Mouse (Mus musculus) midbrain, embryonic 14.5 days (tissue): ENCODE data around the gene Zfp366. TPM values are rescaled to one million over a fixed set of nuclear protein-coding genes. Genes with fewer than 3 reads are reported as not detected.

Experiments
- ATAC-seq: fragments of 200-750 bp; cut with Nextera tagmentation; 2 replicates; pipeline ENCODE4 v1.8.0; 2017; ENCODE audit warnings: moderate number of reproducible peaks, moderate library complexity; ENCODE audit not compliant: low FRiP score, low TSS enrichment
- DNase-seq: peaks from one replicate; pipeline ENCODE4 v3.0.0-alpha.2; 2015
- H3K27ac ChIP-seq: fragments of 300-500 bp; sonication (generic); replicated peaks from 2 replicates; pipeline ENCODE4 v1.5.1; 2014; ENCODE audit warnings: mild to moderate bottlenecking, low read depth, low read length, moderate library complexity
- H3K27me3 ChIP-seq: fragments of 300-500 bp; sonication (generic); 2 replicates; pipeline ENCODE4 v1.6.1; 2014; ENCODE audit warnings: low read length, control low read depth, mixed read lengths; ENCODE audit not compliant: control insufficient read depth, insufficient read depth
- H3K36me3 ChIP-seq: fragments of 300-500 bp; sonication (generic); 2 replicates; pipeline ENCODE4 v1.6.1; 2014; ENCODE audit warnings: low read length, control low read depth; ENCODE audit not compliant: control insufficient read depth, insufficient read depth
- H3K4me1 ChIP-seq: fragments of 300-500 bp; sonication (generic); 2 replicates; pipeline ENCODE4 v1.6.1; 2014; ENCODE audit warnings: mild to moderate bottlenecking, antibody characterized with exemption, low read length, control low read depth; ENCODE audit not compliant: control insufficient read depth, insufficient read depth
- H3K4me2 ChIP-seq: fragments of 300-500 bp; sonication (generic); 2 replicates; pipeline ENCODE4 v1.6.1; 2014; ENCODE audit warnings: mild to moderate bottlenecking, low read length, moderate library complexity
- H3K4me3 ChIP-seq: fragments of 300-500 bp; sonication (generic); replicated peaks from 2 replicates; pipeline ENCODE4 v1.5.1; 2014; ENCODE audit warnings: low read depth, low read length
- H3K9ac ChIP-seq: fragments of 300-500 bp; sonication (generic); replicated peaks from 2 replicates; pipeline ENCODE4 v1.6.1; 2014; ENCODE audit warnings: mild to moderate bottlenecking, low read length, moderate library complexity
- H3K9me3 ChIP-seq: fragments of 300-500 bp; sonication (generic); 2 replicates; pipeline ENCODE4 v1.6.1; 2016; ENCODE audit warnings: low read length, control low read depth, mixed read lengths; ENCODE audit not compliant: control insufficient read depth
- WGBS: fragments of 180-500 bp; shearing (Covaris S2); extraction: QIAGEN DNeasy Blood & Tissue Kit; methylation state at CpG from one replicate; pipeline ENCODE4 v1.1.7; 2014; 5-methylcytosine and 5-hydroxymethylcytosine counted together
- polyA plus RNA-seq: library from polyadenylated mRNA; unstranded; fragments of >200 nt; fragmentation: Nextera tagmentation; extraction: Ambion mirVana; gene quantifications from 2 replicates; pipeline ENCODE4 v1.2.1, GENCODE M21; 2014

Gene Zfp366
- polyA plus RNA-seq, result 0.43 and 0.79 TPM in 2 replicates

DNA sequence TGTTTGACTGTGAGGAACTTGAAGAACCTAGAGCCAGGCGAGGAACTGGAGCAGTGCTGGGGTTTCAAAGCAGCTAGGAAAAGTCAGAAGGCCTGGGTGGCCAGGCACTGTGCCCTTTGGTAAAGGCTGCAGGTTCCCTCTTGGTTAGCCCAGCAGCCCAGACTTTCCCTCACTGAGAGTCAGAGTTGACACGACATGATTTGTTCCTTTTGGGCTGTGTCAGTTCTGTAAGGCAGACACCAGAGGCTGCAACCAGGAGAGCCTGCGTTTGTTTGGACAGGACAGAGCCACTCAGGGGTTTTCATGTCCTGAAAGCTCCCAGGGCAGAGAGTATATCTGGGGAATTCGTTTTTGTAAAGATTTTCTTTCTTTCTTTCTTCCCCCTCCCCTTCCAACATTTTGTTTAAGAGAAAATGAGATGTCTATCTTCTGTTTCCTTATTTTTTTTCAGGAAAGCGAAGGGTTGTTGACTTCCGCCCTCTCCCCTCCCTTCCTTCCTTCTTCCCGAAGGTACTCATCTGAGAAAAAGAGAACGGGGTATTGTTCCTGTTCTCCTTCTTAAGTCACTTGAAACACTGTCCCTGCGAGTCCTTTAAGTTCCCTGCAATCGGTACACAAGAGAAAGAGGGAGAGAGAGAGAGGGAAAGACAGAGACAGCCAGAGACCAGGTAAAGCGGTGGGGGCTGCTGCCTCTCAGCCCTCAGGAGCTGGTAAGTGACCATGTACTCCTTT lies at the start of gene Zfp366:
Zfp366 (plus strand) TSS at position 669 of the 732 bp plus-strand sequence.
- no peak within 1 kb of the TSS for H3K27ac ChIP-seq
- H3K4me2 ChIP-seq, result no peak within 1 kb of the TSS
- 58% methylated on average over 11 of the region's 11 CpGs for WGBS
- DNase-seq, result no peak
- H3K9ac ChIP-seq, result no peak within 1 kb of the TSS
- no peak for ATAC-seq
- H3K36me3 ChIP-seq, result no peaks in the 10 kb centered on the region
- H3K4me1 ChIP-seq, result no peaks in the 10 kb centered on the region
- H3K27me3 ChIP-seq, result no peaks in the 10 kb centered on the region
- H3K4me3 ChIP-seq, result no peak within 1 kb of the TSS
- H3K9me3 ChIP-seq, result no peaks in the 10 kb centered on the region

DNA sequence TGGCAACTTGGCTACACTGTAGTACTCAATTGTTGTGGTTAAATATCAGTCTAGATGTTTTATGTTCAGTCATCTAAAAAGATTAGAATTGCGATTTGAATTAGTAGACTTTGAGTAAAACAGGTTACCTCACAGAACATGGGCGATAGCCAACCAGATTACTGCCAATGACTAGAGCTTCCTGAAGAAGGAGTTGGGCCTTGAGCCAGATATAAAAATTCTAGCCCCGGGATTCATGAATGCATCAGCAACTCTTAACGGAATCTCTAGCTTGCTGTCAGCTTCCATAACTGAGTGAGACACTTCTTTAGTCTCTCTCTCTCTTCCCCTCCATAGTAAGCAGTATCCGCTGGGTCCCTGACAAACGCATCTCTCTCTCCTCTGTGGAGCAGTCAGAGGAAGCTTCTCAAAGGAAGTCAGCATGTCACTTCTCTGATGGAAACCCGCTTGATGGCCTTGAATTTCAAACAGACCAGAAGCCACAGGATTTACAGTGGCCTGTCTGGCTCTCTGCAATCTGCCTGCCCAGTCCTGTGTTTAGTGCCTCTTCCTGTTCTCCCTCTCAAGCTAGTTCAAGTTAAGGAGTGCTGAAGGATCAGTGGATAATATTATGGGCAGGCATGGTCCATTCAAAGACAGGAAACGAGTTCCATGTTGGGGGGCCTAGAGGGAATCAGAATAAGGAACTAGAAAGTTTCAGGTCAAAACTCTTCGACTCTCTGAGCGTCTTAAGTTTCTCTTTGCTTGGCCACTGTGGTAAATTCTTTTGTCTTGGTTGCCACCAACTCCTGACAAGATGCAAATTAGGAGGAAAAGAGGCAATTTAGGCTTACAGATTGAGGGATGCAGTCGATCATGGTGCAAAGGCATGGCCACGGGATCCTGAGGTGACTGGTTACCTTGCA lies 46.0 kb upstream of the Zfp366 start:
- no peak for DNase-seq
- no peaks in the 10 kb centered on the region for H3K36me3 ChIP-seq

DNA sequence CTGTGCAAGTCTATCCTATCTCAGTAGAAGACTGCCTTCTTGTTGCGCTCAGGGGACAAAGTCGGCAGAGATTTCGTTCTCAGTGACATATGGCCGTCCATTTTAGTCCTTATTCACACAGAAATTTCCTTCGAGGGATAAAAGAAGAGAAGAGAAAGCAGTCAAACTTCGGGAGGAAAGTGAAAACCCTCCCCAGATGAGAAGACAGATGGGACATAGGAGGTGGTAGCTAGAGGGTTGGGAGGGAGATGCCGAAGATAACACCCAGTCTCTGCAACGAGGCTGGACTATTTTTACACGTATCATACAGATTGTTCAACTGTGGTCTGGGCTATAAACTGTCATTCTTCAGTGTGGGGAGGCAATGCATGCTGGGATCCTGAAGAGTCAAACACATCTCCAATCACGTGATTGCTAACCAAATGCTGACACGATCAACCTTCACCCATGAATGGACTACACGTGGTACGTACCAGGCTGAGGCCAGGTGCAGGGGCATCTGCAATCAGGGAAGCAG lies 38.2 kb upstream of the Zfp366 start:
- H3K4me3 ChIP-seq, result no peak overlapping the region
- DNase-seq (no peak), ATAC-seq (no peak)
- H3K36me3 ChIP-seq, result no peaks in the 10 kb centered on the region
- no peaks in the 10 kb centered on the region for H3K27me3 ChIP-seq
- no peak overlapping the region for H3K27ac ChIP-seq
- 87% methylated on average over 13 of the region's 13 CpGs for WGBS
- H3K9me3 ChIP-seq, result no peaks in the 10 kb centered on the region
- H3K4me1 ChIP-seq, result peaks cover 7% of the 10 kb centered on the region
- no peak overlapping the region for H3K4me2 ChIP-seq
- no peak overlapping the region for H3K9ac ChIP-seq

More for the DNA sequence above, 46.0 kb upstream of the Zfp366 start:
- Histone ChIP-seq H3K9ac (no peak overlapping the region), H3K27me3 (no peaks in the 10 kb centered on the region), H3K9me3 (no peaks in the 10 kb centered on the region), H3K4me2 (no peak overlapping the region), H3K27ac (0 out of 2 replicates have a peak overlapping the region, but pooled peaks have one; percentile 4), H3K4me3 (no peak overlapping the region), H3K4me1 (no peaks in the 10 kb centered on the region)
- no peak for ATAC-seq
- WGBS, result 79% methylated on average over 12 of the region's 12 CpGs

DNA sequence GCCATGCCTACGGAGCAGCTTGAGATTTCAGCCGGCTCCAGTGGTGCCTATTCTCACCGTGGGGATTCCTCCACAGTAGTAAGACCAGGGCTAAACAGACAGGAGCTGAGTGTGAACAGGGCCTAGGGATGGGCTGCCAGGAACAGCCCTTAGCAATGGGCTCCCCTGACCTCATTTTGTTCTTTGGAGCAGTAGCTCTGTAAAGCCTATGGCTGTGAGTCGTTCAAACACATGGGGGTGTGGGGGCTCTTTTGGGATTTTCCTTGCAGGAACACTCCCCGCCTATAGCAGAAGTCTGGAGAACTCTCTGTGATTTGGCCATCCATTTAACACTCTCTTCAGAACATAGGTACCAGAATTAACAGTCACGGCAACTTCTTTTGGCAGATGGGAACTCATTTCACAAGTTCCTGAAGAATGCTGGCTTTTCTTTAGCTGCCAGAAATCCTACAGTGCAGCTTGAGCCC lies 36.9 kb upstream of the Zfp366 start:
- DNase-seq, result no peak
- H3K9ac ChIP-seq, result no peak overlapping the region
- ATAC-seq, result no peak

DNA sequence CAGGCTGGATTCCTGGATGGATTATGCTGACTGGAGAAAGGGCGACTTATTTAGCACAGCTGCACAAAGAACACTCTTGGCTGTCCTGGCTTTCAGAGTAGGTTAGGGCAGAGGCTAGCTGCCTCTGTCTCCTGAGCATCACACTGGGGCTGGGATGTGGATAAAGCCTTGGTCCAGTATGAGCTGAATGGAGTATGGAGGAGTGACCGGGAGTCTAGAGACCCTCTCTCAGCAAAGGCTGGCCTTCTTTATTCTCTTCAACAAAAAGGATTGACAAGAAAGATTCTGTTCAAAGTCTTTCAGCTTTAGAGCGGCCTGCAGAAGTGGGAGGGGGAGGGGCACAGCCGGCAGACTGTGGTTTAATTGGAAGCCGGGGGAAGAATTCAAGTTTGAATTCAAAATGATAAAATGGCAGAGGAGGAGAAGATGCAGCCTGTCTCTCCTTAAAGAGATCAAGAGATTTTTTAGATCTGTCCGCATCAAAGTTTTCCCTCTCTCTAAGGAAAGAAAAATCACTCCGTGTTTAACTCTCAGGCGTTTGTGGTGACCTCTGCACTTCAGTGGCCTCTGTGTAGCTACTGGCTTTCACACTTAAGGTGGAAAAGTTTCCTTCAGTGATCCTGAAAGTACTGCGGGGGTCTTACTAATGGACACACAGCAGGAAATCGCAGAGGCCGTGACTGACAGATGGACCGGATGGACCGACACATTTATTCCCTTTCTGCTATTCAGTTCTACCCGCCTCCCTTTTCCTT lies 34.9 kb upstream of the Zfp366 start:
- ATAC-seq (no peak), DNase-seq (peak; percentile 71)
- no peaks in the 10 kb centered on the region for H3K36me3 ChIP-seq
- H3K4me1 ChIP-seq, result peaks cover 7% of the 10 kb centered on the region
- peak overlapping the region; percentile 41; the same call in 1 of the 2 replicates for H3K27ac ChIP-seq
- H3K4me3 ChIP-seq, result no peak overlapping the region
- no peaks in the 10 kb centered on the region for H3K27me3 ChIP-seq
- 22% methylated on average over 14 of the region's 14 CpGs for WGBS
- no peaks in the 10 kb centered on the region for H3K9me3 ChIP-seq
- H3K9ac ChIP-seq, result 0 out of 2 replicates have a peak overlapping the region, but pooled peaks have one; percentile 16
- no peak overlapping the region for H3K4me2 ChIP-seq

More for the DNA sequence above, 36.9 kb upstream of the Zfp366 start:
- H3K4me1 ChIP-seq, result peaks cover 7% of the 10 kb centered on the region
- H3K9me3 ChIP-seq, result no peaks in the 10 kb centered on the region
- H3K36me3 ChIP-seq, result no peaks in the 10 kb centered on the region
- H3K27ac ChIP-seq, result no peak overlapping the region
- H3K4me2 ChIP-seq, result no peak overlapping the region
- no peak overlapping the region for H3K4me3 ChIP-seq
- 80% methylated on average over 6 of the region's 6 CpGs for WGBS
- H3K27me3 ChIP-seq, result no peaks in the 10 kb centered on the region

DNA sequence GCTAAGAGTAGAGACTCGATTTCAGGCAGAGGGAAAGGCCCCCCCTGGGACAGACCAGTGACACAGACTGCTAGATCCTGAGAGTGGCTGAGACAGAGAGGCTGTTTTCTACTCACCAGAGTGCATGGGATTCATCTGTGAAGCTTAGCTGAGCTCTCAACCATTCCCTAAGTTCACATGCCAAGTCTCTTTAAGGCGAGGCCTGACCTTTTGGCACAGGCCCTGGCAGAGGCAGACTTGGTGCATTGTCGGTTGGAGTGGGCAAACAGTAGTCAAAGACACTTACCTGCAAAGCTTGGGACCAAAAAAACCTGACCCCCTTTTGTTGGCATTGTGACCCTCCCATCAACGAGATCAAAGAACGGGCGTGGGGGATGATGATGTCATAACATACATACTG lies 34.0 kb upstream of the Zfp366 start:
- ATAC-seq (no peak), DNase-seq (no peak)
- H3K9ac ChIP-seq, result no peak overlapping the region
- H3K27me3 ChIP-seq, result no peaks in the 10 kb centered on the region
- H3K4me2 ChIP-seq, result no peak overlapping the region
- H3K27ac ChIP-seq, result no peak overlapping the region
- H3K4me3 ChIP-seq, result no peak overlapping the region
- H3K9me3 ChIP-seq, result no peaks in the 10 kb centered on the region
- H3K36me3 ChIP-seq, result no peaks in the 10 kb centered on the region
- 74% methylated on average over 6 of the region's 6 CpGs for WGBS
- peaks cover 7% of the 10 kb centered on the region for H3K4me1 ChIP-seq

DNA sequence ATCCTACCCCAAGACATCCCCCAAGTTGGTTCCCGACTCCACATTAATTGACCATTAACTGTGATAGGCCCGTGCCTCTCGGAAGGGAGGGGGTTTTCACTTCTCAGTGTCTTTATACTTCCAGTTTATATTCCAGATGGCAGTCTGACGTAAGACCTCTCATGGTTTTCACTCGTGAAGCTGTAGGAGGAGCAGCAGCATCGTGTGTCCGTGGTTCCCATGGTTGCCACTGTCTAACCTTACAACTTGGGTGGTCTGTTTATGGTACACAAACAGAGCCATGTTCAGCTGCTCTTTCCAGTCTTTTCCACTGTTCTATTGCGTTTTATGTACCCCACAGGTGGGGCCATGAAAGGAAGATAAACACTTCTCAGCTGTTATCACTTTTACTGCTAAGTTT lies 33.5 kb upstream of the Zfp366 start:
- no peak for ATAC-seq
- Histone ChIP-seq H3K4me2 (no peak overlapping the region), H3K9me3 (no peaks in the 10 kb centered on the region), H3K4me1 (peaks cover 7% of the 10 kb centered on the region), H3K27me3 (no peaks in the 10 kb centered on the region), H3K36me3 (no peaks in the 10 kb centered on the region), H3K4me3 (no peak overlapping the region), H3K27ac (no peak overlapping the region), H3K9ac (no peak overlapping the region)
- 48% methylated on average over 8 of the region's 8 CpGs for WGBS
- DNase-seq, result no peak

DNA sequence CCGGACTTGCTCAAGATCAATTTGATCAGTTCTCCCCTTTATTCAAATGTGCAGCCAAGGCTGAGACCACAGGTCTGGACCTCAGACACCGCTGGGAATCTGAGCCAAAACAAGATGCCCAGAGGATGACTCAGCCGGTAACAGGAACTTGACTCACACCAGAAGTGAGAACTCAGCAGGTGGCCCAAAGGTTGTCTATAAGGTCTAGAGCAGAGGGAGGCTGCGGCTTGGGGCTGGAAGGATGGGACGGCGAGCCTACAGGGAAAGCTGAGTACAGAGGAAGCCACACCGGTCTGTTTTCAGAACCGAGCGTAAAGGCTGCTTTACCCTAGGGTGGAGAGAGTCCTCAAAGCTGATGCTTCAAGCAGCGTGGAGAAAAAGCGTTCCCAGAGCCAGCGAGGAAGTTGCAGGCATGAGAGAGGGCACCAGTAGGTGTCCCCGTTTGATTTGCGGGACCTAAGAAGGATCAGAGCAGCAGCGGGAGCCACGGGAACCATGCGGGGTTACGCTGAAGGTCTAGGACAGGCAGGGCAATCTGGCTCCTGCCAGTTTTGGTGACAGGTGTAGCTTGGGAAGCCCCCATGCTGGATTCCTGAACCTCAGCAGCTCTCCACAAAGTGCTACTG lies 32.2 kb upstream of the Zfp366 start:
- Histone ChIP-seq H3K9ac (no peak overlapping the region), H3K4me1 (peaks cover 7% of the 10 kb centered on the region), H3K9me3 (no peaks in the 10 kb centered on the region), H3K36me3 (no peaks in the 10 kb centered on the region), H3K27ac (no peak overlapping the region), H3K4me3 (no peak overlapping the region), H3K27me3 (no peaks in the 10 kb centered on the region), H3K4me2 (peak overlapping the region; percentile 3; the same call in 1 of the 2 replicates)
- DNase-seq (peak; percentile 51), ATAC-seq (no peak)
- 22% methylated on average over 18 of the region's 18 CpGs for WGBS
